Mouse (Mus musculus): ENCODE results near the gene Oprd1.

The Oprd1 gene

DNA sequence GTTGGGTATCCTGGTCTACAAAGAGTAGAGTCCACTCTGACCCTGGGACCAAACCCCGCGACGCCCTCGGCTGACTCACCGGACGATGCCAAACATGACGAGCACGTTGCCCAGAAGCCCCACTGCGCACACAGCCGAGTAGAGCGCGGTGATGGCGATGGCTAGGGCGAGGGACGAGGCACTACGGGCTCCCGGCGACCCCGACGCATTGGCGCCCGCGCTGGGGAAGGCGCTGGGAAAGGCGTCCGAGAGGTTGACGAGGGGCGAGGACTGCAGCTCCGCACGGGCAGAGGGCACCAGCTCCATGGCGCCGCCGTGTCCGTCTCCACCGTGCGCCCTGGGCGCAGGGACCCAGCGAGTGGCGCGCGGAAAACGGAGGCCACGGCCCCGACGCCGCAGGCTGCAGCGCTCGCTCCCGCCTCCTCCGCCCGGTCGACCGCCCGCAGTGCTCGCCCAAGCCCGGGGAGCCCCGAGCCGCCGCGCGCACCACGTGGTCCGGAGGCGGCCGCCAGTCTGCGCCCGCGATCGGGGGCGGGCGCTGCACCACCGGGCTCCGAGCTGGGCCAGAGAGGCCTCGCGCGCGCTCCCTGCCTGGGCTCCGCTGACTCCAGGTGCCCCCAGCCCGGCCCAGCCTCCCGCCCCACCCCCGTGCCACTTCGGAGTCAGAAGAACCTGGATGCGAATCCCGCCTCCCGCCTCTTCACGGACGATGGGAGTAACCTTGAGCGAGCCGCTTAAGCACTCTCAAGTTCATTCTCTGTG is at the start of gene Oprd1:
Oprd1 (minus strand) TSS at position 407 of the 762 bp plus-strand sequence.
- in situ Hi-C loops (cut with MboI; ENCODE audit: low sequenced_read_pairs) = no loop called here

DNA sequence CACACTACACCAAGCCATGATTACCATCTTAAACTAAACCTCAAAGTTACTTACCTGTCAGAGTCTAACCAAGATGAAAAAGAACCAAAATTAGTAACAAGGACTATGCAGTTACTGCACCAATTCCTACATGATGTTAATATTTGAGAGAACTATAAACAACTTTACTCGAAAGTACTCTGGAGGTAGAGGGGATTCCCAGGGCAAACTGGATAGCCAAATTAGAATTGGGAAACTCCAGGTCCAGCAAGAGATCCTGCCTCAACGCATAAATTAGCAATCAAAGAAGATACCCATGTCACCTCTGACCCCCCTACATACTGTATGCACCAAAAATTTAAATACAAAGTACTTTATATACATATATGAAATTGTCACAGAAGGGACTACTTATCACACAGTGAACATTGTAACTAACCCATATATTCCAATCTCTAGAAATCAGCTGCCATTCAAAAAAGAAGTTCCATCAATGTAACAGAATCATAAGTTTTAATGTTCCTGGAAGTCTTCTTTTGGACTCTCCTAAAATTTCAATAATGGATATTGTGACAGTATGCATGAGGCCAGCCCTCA is 43.6 kb upstream of the Oprd1 start:
- in situ Hi-C loops (cut with MboI; ENCODE audit: low sequenced_read_pairs) = no loop called here

DNA sequence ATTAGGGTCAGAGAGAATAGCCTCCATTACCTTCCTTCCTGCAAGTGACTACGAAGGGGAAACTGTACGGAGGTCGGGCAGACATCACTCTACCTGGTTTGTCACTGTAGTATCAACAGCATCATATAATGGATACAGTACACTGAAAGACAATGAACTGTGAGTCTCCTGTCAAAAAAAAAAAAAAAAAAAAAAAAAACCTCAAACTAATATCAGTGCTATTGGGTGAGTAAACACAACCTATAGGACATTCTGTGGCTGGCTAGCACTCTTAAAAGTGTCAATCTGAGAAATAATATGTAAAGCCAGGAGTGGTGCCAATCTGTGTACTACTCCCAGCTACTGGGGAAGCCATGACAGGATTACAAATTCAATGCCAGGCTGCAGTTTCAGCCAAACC is 38.9 kb upstream of the Oprd1 start:
- in situ Hi-C loops (cut with MboI; ENCODE audit: low sequenced_read_pairs) = no loop called here

DNA sequence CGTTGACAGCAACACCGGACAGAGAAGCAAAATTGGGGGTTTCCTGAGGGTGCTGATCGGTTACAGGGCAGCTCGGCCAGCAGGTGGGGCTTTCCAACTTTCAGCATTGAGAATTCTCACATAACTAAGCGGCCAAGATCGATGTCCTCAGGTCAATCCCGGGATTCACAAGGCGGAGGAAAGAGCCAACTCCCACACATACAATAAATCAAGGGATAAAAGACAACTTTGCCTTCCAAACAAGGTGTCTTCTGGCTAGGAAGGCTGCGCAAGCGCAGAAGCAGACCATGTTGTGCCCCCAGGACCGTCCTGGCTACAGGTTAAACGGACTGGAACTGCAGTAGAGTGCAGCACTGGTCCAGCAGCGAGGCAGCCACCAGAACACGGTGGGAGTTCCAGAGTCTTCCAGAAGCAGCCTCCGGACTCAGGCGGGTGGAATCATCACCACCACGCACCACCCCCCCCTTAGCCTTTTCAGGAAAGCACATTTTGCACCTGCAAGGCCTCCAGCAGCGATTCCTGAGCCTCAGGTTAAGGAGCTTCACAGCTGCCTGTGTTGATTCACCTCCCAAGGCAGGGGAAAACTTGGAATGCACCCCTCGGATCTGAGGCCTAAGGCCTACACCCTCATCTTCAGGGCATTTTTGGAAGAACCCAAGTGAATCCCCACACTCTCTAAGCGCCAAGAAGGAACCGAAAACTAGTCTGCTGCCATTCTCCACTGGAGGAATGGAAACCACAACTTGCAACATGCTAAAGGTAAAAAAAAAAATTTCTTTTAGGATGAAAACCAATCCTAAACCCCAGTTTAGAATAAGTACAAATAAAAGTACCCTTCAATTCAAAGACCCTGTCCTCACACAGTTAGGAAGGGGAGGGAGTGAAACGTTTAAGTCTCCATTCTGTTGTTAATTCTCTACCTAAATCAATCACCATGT is 37.7 kb upstream of the Oprd1 start:
- in situ Hi-C loops (cut with MboI; ENCODE audit: low sequenced_read_pairs) = no loop called here

DNA sequence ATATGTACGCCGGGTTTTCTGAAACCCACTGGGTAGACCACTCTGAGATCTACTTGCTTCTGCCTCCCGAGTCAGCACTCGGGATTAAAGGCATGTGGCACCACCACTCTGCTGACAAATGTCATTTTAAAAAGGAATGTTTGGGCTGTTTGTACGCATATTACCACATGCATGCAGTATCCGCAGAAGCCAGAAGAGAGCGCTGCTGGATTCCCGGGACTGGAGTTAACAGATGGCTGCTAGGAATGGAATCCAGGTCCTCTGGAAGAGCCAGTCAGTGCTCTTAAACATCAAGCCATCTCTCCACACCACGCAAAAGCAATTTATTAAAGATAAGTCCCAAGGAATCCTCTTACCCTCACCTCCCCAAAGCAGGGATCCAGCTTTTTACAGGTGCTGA is 36.4 kb upstream of the Oprd1 start:
- in situ Hi-C loops (cut with MboI; ENCODE audit: low sequenced_read_pairs) = no loop called here

DNA sequence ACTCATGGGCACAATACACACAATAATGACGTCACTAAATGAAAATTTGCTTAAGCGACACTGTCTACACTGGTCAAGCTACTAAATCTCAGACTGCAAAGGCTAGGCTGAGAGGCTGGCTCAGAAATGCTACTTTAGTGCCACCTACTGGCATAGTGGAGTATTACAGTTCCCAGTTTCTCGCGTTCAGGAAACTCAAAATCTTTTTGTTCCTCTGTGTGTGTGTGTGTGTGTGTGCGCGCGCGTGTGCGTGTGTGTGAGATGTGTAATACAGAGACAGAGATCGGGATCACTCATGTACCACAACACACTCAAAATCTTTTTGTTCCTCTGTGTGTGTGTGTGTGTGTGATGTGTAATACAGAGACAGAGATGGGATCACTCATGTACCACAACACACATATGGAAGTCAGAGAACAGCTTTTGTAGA is 34.4 kb upstream of the Oprd1 start:
- in situ Hi-C loops (cut with MboI; ENCODE audit: low sequenced_read_pairs) = loop anchor here (10.0 kb wide), 1 partner anchor 84 kb away; no protein-coding TSS in a partner anchor

DNA sequence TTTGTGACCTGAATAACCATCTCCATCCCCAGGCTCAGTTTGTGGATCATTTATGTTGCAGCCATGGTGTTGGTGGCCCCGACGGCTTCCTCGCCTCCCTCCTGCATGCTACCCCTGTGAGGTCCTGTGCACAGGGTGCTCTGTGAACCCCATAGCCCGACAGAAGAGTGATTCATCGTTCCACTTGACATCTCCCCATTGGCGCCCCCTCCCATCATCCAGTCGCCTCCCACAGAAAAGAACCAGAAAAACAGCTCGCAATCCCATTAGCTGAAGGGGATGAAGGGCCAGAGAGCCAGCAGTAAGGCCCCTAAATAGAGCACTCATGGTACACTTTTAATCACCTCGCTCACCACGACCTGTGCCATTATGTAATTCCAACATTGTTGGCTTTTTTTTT is 32.2 kb upstream of the Oprd1 start:
- in situ Hi-C loops (cut with MboI; ENCODE audit: low sequenced_read_pairs) = loop anchor here (10.0 kb wide), 1 partner anchor 82 kb away; no protein-coding TSS in a partner anchor

DNA sequence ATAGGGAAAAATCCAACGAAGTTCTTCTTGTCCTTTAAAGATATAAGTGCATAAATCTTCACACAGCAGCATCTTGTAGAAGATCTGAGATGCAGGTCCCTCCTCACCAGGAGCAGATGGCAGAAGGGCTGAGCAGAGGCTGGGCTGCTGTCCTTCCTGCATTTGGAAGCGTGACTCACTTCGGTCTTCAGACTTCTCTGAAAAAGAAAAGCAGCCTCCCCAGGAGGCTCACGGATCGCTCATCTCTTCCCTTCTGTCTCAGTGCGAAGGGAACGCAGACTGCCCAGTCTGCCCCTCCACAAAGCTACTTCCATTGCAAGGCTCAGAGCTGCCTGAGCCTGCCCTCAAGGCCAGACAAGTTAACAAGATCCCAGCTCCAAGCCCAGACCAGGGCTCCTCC is 26.6 kb upstream of the Oprd1 start:
- in situ Hi-C loops (cut with MboI; ENCODE audit: low sequenced_read_pairs) = loop anchor here (10.0 kb wide), 1 partner anchor 76 kb away; no protein-coding TSS in a partner anchor

DNA sequence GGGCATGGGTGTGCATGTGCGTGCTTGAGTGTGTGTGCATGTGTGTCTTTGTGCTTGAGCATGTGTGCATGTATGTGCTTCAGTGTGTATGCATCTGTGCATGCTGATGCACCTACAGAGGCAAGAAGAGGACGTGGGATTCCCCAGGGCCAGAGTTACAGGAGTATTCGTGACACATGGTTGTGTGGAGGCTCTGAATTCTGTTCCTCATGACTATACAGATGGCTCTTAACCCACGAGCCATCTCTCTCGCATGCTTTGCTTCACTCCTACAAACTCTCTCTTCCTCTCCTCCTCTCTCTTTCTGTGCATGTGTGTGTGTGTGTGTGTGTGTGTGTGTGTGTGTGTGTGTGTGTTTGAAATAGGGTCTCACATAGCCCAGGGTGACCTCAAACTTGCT is 25.5 kb upstream of the Oprd1 start:
- in situ Hi-C loops (cut with MboI; ENCODE audit: low sequenced_read_pairs) = loop anchor here (10.0 kb wide), 1 partner anchor 75 kb away; no protein-coding TSS in a partner anchor

DNA sequence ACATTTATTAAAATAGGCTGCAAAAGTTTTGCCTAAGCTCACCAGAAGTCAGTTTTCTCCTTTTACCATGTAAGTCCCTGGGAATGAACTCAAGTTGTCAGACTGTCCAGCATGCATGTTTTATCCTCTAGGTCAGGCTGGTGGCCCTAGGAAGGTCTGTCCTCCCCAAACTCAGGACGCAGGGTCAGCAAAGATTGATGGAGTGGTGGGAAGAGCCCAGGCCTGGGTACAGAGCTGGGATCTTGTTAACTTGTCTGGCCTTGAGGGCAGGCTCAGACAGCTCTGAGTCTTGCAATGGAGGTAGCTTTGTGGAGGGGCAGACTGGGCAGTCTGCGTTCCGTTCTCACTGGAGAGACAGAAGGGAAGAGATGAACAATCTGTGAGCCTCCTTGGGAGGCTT is 25.0 kb upstream of the Oprd1 start:
- in situ Hi-C loops (cut with MboI; ENCODE audit: low sequenced_read_pairs) = no loop called here

DNA sequence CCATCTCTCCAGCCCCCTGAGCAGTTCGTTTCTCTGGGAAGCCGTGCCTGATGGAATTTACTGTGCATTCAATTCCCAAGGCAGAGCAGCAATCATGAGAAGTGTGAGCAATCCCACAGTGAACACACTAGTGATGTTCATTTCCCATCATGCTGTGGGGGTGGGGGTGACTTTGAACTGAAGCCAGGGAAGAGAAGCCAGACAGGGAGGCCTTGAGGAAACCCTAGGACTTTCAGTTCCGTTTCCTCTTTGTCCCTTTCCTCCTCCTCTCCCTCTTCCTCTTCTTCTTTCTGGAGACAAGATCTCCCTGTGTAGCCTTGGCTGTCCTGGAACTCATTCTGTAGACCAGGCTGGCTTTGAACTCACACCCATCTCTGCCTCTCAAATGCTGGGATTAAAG is 23.1 kb upstream of the Oprd1 start:
- in situ Hi-C loops (cut with MboI; ENCODE audit: low sequenced_read_pairs) = no loop called here

DNA sequence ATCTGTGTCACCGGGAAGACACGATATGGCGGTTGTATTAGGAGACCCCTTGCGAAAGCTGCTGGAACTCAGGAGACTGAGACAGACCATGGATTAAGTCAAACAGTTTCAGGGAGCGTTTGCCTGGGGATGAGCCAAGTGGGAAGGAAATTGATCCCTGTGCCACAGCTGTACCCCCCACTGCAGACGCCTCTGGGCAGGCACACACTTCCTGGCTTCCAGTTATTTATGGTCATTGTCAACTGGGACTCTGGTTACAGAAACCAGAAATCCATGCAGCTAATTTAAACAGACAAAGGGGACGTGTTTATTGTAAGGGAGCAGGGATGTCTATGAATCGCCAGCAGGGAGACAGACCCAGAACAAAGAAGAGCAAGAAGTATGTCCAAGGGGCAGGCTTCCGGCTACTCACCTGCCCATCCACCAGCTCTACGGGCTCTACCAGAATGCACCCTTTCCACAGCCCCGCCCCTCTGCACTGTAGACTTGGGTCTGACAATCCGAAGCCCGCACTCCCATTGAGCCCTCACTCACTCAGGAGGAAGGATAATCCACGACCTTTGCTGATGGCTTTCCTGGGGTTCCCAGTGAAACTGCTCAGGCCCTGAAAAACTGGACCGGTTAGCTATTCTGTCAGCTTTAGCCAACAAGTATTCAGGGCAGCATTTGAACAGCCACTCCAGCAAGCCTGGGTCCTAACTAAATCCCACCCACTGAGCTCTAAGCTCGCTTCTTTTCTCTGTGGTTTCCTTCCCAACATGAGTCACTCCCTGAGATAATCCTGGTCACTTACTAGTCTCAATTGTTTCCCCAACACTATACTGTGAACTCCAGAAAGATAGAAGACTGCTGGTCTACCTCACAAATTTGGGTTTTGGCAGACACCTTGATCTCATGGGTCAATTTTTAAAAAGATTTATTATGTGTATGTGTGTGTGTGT is 22.3 kb upstream of the Oprd1 start:
- in situ Hi-C loops (cut with MboI; ENCODE audit: low sequenced_read_pairs) = no loop called here

DNA sequence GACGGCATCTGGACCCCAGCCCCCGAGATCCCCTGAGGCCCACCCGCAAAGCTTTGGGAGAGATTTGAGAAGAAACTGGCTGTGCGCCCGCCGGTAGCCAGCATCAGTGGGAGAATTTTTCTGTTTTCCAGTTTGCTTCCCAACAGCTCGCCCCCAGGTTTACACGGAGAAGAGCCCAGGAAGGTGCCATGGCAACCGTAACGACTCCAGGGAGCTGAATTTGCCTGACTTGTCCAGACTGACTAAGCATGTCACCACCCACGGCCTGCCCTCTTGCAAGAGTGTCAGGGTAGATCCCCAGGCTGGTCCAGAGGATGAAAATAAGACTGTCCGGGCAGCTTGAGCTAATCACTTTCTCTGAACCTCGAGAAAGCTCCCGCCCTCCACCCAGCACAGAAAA is 21.4 kb upstream of the Oprd1 start:
- in situ Hi-C loops (cut with MboI; ENCODE audit: low sequenced_read_pairs) = no loop called here

DNA sequence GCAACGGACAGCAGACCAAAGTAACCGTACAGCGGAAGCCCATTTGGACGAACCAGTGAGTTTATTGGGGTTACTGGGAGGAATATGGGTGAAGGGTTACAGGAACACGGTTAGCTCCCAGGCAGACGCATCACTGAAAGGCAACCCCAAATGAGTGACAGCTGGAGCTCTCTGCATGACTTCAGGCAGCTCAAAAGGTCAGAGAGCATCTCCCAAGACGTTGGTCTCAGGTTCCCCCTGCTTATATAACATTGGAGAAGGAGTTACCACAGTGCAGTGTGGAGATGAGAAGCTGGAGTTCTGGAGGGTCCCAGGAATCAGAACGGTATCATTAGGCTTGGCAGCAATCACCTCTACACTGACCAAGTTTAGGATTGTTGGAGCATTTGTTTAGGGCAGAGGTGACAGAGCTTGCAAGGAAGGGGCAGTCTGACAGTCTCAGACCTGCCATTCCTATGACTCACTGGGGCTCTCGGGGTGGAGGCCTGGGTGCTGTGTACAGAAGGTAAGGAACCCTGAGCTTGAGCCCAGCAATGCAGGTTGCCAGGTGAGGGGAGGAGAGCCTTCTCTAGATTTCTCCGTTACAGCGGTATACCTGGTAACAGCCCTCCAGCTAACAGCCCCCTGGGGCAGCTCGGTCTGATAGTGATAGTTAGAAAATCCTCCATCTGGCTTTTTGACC is 12.8 kb upstream of the Oprd1 start:
- in situ Hi-C loops (cut with MboI; ENCODE audit: low sequenced_read_pairs) = no loop called here

DNA sequence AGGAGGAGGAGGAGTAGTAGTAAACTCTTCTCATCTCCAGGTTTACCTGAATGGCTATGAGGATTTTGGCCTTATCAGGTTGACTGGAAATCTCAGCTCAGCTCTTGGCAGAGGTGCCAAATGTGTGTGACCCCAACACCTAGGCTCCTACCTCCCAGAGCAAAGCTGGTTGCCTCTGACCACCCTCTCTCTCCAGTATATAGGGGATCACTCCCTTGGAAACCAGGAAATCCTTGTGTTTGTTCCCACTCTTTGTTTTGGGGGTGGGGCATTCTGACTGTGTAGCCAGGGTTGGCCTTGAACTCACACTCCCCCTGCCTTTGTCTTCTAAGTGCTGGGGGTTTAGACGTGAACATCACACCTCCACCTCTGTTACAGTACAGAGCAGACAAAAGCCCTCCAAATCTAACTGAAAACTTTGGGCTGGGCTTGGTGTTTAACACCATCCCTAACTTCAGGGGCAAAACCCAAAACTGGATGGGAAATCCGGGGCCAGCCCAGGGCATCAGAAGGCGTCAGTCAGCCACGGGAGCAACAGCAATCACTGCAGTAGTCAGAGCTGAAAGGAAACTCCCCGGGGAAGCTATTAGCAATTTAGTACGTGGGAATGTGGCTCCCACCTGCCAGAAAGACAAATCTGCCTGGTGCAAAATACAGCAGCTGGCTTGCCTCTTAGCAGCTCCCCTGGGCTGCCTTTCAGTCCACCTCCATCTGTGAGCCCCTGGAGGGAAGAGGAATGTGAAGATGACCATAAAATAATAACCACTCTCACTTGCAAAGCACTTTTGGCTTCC is 10.8 kb upstream of the Oprd1 start:
- in situ Hi-C loops (cut with MboI; ENCODE audit: low sequenced_read_pairs) = no loop called here

DNA sequence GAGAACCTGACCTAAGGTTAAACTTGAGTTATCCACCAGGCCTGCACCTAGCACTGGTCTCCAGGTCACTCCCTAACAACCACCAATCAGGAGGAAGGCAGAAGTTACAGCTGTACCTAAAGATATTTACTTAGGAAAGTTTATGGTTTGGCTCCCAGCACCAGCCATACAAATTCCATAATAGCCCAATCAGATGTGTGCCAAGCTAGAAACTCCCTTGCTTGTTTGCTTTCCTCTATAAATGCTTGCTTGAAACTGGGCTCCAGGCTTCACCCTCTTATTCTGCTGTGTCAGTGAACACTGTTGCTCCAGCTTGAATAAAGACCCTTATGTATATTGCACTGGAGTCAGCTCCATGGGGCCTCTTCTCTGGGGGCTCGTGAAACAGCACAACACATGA is 7.4 kb upstream of the Oprd1 start:
- in situ Hi-C loops (cut with MboI; ENCODE audit: low sequenced_read_pairs) = no loop called here

DNA sequence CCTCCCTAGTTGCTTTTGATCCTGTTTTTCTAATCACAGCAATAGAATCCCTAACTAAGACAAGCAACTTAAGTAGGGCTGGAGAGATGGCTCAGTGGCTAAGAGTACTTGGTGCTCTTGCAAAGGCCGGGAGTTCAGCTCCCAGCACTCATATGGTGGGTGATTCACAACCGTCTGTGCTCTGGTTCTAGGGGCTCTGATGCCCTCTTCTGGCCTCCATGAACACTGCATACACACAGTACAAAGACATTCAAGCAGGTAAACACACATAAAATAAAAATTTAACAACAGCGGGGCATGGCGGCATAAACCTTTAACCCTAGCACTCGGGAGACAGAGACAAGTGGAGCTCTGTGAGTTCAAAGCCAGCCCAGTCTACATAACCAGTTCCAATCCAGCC is 1.9 kb upstream of the Oprd1 start:
- in situ Hi-C loops (cut with MboI; ENCODE audit: low sequenced_read_pairs) = no loop called here

DNA sequence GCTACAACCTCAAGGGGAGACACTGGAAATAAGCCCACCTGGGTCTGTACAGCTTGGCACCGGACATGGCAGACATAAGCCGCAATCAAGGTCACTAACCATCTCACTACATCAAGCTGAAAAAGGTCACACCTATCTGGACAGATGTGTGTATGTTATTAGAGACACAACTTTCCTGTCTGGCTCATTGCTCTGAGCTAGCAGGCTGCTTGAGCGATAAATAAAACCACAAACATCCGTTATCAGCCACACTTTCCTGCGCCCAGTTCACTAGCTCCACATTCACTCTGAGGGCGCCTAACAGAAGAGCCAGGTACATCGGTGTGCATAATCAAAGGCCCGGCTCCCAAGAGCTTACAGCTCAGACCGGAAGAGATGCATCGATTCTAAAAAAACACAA is 806 bp upstream of the Oprd1 start:
- in situ Hi-C loops (cut with MboI; ENCODE audit: low sequenced_read_pairs) = no loop called here

DNA sequence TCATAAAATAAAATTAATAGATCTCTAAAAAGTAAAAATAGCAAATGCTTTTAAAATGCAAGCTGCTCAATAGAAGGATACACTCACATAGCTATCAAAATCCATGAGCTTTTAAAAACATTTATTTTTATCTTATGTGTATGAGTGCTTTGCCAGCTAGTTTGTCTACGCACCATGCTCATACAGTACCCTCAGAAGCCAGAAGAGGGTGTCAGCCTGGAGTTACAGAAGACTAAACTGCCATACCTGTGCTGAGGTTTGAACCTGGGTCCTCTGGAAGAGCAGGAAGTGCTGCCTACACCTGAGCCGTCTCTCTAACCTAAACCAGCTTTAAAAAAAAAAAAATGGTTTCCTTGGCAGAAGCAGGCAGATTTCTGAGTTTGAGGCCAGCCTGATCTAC is 5.6 kb downstream of the Oprd1 start:
- in situ Hi-C loops (cut with MboI; ENCODE audit: low sequenced_read_pairs) = no loop called here

All from CH12F3 (cell line).